Mouse (Mus musculus): Measurements from ENCODE around the gene Stoml1. TPM values are rescaled to one million over a fixed set of nuclear protein-coding genes. Genes with fewer than 3 reads are reported as not detected.

Gene Stoml1
- total and polyA plus RNA-seq, 3 experiments = 6.4 to 8.7 TPM; not detected in 1

DNA sequence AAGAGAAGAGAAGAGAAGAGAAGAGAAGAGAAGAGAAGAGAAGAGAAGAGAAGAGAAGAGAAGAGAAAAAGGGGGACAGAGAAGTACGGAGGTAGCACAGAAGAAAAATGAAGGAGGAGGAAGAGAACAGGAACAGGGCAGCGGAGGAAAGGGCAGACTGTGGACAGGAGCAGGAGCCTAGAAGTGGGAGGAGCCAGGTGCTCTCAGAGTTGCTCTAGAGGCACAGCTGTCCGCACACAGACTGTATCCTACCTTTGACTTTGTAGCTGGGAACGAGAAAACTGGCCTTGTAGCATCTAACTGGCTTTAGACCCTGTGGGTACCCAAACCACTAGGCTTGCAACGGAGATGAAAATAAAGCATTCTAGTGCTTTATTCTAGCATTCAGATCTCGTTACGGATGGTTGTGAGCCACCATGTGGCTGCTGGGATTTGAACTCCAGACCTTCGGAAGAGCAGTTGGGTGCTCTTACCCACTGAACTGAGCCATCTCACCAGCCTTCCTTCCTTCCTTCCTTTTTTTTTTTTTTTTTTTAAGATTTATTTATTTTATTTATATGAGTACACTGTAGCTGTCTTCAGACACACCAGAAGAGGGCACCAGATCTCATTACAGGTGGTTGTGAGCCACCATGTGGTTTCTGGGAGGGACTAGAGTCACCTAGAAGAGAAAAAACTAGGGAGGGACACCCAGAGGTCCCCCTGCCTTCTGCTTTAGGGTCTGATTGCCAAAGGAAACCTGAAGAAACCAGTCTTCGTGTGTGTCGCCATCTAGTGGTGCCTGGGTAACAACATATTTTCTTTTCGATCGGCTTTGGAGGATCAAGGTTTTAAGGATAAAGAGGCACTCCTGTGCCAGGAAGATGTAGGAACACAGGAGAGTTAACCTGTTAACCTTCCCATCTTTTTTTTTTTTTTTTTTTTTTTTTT, 15.7 kb downstream of the Stoml1 start:
- Histone ChIP-seq H3K36me3 (ENCODE audit: control insufficient read depth in 1 of 2, insufficient read depth in 2 of 2, low read length in 2 of 2) (peaks cover 0 to 9% of the 10 kb centered on the region in 2 experiments; a peak in 2 of 4 replicates), H3K4me3 (ENCODE audit: control insufficient read depth in 1 of 2, insufficient read depth in 1 of 2, low read depth in 2 of 2, low read length in 2 of 2) (no peak overlapping the region), H3K4me1 (ENCODE audit: control insufficient read depth in 1 of 2, insufficient read depth in 2 of 2, low read length in 2 of 2) (peaks cover 20 to 21% of the 10 kb centered on the region in 2 experiments), H3K9me3 (replicated peaks; ENCODE audit: insufficient read depth, low read length) (no peaks in the 10 kb centered on the region), H3K79me2 (ENCODE audit: control insufficient read depth, insufficient read depth, low read length, poor library complexity) (no peaks in the 10 kb centered on the region), H3K27ac (ENCODE audit: control insufficient read depth, low read depth, low read length) (no peak overlapping the region), H3K27me3 (ENCODE audit: control insufficient read depth in 1 of 2, insufficient read depth in 2 of 2, low read length in 2 of 2) (no peaks in the 10 kb centered on the region), H3K9ac (ENCODE audit: control insufficient read depth, low read depth, low read length, poor library complexity, severe bottlenecking) (no peak overlapping the region)
- peak; percentile 64; the same call in 1 of the 2 replicates for TF ChIP-seq ZC3H11A (IDR thresholded peaks at IDR 0.05; ENCODE audit: low read depth, low read length)
- peak; percentile 72 for TF ChIP-seq RAD21 (IDR thresholded peaks at IDR 0.05; ENCODE audit: low read depth, low read length)
- no peak for TF ChIP-seq NELFE (IDR thresholded peaks at IDR 0.05; ENCODE audit: low read depth, low read length)
- no peak for TF ChIP-seq MAFK (IDR thresholded peaks at IDR 0.05; ENCODE audit: borderline replicate concordance, low read depth, low read length)
- TF ChIP-seq SMC3 (IDR thresholded peaks at IDR 0.05; ENCODE audit: low read depth, low read length) = peak; percentile 68
- TF ChIP-seq USF1 (IDR thresholded peaks at IDR 0.05; ENCODE audit: low read depth, low read length) = no peak
- TF ChIP-seq ZNF384 (IDR thresholded peaks at IDR 0.05; ENCODE audit: low read depth, low read length) = peak; percentile 77
- peak; percentile 65 to 81 (median 70) for TF ChIP-seq CTCF (IDR thresholded peaks at IDR 0.05 in 2 of 3, conservative IDR thresholded peaks at IDR 0.05 in 1 of 3; ENCODE audit: control insufficient read depth in 1 of 3, insufficient read depth in 1 of 3, low read depth in 2 of 3, low read length in 3 of 3, poor library complexity in 1 of 3, severe bottlenecking in 1 of 3)
- TF ChIP-seq MXI1 (IDR thresholded peaks at IDR 0.05; ENCODE audit: low read depth, low read length) = 0 out of 2 replicates have a peak, but pooled peaks have one; percentile 11
- no peak for TF ChIP-seq POLR2A (IDR thresholded peaks at IDR 0.05; ENCODE audit: control insufficient read depth in 1 of 2, insufficient read depth in 1 of 2, low read depth in 1 of 2, low read length in 2 of 2, poor library complexity in 1 of 2)
- TF ChIP-seq ZKSCAN1 (IDR thresholded peaks at IDR 0.05; ENCODE audit: low read depth, low read length) = no peak
- no peak for TF ChIP-seq BHLHE40 (IDR thresholded peaks at IDR 0.05; ENCODE audit: borderline replicate concordance, low read depth, low read length)
- DNase-seq (ENCODE audit: low read depth, low spot score) = peak; percentile 89

DNA sequence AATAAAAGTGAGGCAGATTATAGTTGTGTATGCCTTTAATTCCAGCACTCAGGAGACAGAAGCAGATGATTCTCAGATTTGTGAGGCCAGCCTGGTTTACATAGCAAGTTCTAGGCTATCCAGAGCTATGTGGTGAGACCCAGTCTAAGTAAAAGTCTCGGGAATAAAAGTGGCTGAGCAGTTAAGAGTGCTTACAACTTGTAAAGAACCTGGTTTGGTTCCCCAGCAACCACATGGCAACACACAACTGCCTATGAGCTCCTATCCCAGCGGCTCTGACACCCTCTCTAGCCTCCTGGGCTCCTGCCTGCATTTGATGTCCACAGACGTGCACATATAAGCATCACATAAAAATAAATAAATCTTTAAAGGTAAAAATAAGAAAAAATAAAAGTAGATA, 17.1 kb downstream of the Stoml1 start:
- Histone ChIP-seq H3K79me2 (ENCODE audit: control insufficient read depth, insufficient read depth, low read length, poor library complexity) (no peaks in the 10 kb centered on the region), H3K27me3 (ENCODE audit: control insufficient read depth in 1 of 2, insufficient read depth in 2 of 2, low read length in 2 of 2) (no peaks in the 10 kb centered on the region), H3K27ac (ENCODE audit: control insufficient read depth, low read depth, low read length) (no peak overlapping the region), H3K36me3 (ENCODE audit: control insufficient read depth in 1 of 2, insufficient read depth in 2 of 2, low read length in 2 of 2) (peaks cover 0 to 11% of the 10 kb centered on the region in 2 experiments; a peak in 2 of 4 replicates), H3K4me3 (ENCODE audit: control insufficient read depth in 1 of 2, insufficient read depth in 1 of 2, low read depth in 2 of 2, low read length in 2 of 2) (no peak overlapping the region), H3K9me3 (replicated peaks; ENCODE audit: insufficient read depth, low read length) (no peaks in the 10 kb centered on the region), H3K4me1 (ENCODE audit: control insufficient read depth in 1 of 2, insufficient read depth in 2 of 2, low read length in 2 of 2) (peaks cover 19 to 23% of the 10 kb centered on the region in 2 experiments), H3K9ac (ENCODE audit: control insufficient read depth, low read depth, low read length, poor library complexity, severe bottlenecking) (no peak overlapping the region)
- DNase-seq (ENCODE audit: low read depth, low spot score) = no peak
- TF ChIP-seq POLR2AphosphoS2 (IDR thresholded peaks at IDR 0.05; ENCODE audit: low read length) = no peak
- TF ChIP-seq UBTF (IDR thresholded peaks at IDR 0.05; ENCODE audit: borderline replicate concordance, insufficient read depth, low read depth, low read length) = no peak
- TF ChIP-seq POLR2AphosphoS5 (IDR thresholded peaks at IDR 0.05; ENCODE audit: borderline replicate concordance, low read depth, low read length) = no peak
- TF ChIP-seq MYC (IDR thresholded peaks at IDR 0.05; ENCODE audit: low read depth, low read length) = no peak
- TF ChIP-seq ZC3H11A (IDR thresholded peaks at IDR 0.05; ENCODE audit: low read depth, low read length) = no peak
- no peak for TF ChIP-seq BHLHE40 (IDR thresholded peaks at IDR 0.05; ENCODE audit: borderline replicate concordance, low read depth, low read length)
- no peak for TF ChIP-seq NELFE (IDR thresholded peaks at IDR 0.05; ENCODE audit: low read depth, low read length)
- TF ChIP-seq CHD2 (IDR thresholded peaks at IDR 0.05; ENCODE audit: low read length) = no peak
- no peak for TF ChIP-seq TAL1 (IDR thresholded peaks at IDR 0.05; ENCODE audit: low read length)
- TF ChIP-seq TBP (IDR thresholded peaks at IDR 0.05; ENCODE audit: low read depth, low read length) = no peak
- no peak for TF ChIP-seq E2F4 (IDR thresholded peaks at IDR 0.05; ENCODE audit: borderline replicate concordance, low read depth, low read length)
- no peak for TF ChIP-seq RCOR1 (IDR thresholded peaks at IDR 0.05; ENCODE audit: low read depth, low read length)
- TF ChIP-seq MXI1 (IDR thresholded peaks at IDR 0.05; ENCODE audit: low read depth, low read length) = no peak
- TF ChIP-seq MAFK (IDR thresholded peaks at IDR 0.05; ENCODE audit: borderline replicate concordance, low read depth, low read length) = no peak
- no peak for TF ChIP-seq KAT2A (conservative IDR thresholded peaks at IDR 0.05; ENCODE audit: low read depth, low read length)

Data from MEL (cell line).